Mouse (Mus musculus): ENCODE measurements around the gene Pik3cd. TPM values are rescaled to one million over a fixed set of nuclear protein-coding genes. Genes with fewer than 3 reads are reported as not detected.

Gene Pik3cd
- polyA plus RNA-seq, 1 experiment from 2014 or later: 3.5 TPM

- Histone ChIP-seq H3K4me3 (no peak overlapping the region), H3K4me1 (replicated peaks) (peaks cover 65% of the 10 kb centered on the region), H3K27ac (ENCODE audit: poor library complexity, severe bottlenecking) (no peak overlapping the region), H3K9me3 (replicated peaks) (no peaks in the 10 kb centered on the region), H3K4me2 (peak overlapping the region; percentile 96), H3K36me3 (peaks cover 11% of the 10 kb centered on the region), H3K27me3 (replicated peaks) (no peaks in the 10 kb centered on the region), H3K9ac (peak overlapping the region; percentile 11; the same call in 1 of the 2 replicates)
- ATAC-seq (ENCODE audit: insufficient number of reproducible peaks, low FRiP score): no peak
- WGBS: 67% methylated on average over 5 of the region's 5 CpGs
Observed at GRCm38 (mm10) chr4:149735624-149736250, 33.4 kb upstream of the Pik3cd start.

- Histone ChIP-seq H3K4me2 (no peak overlapping the region), H3K9ac (no peak overlapping the region)
Observed at GRCm38 (mm10) chr4:149734730-149735475, 32.5 kb upstream of the Pik3cd start.

GRCm38 (mm10) chr4:149734246-149734645 lies 31.9 kb upstream of the Pik3cd start:
- H3K9me3 ChIP-seq (replicated peaks): no peaks in the 10 kb centered on the region
- H3K27me3 ChIP-seq (replicated peaks): no peaks in the 10 kb centered on the region
- no peak for ATAC-seq (ENCODE audit: insufficient number of reproducible peaks, low FRiP score)
- H3K27ac ChIP-seq (ENCODE audit: poor library complexity, severe bottlenecking): no peak overlapping the region
- no peak overlapping the region for H3K4me3 ChIP-seq
- H3K4me1 ChIP-seq (replicated peaks): peaks cover 67% of the 10 kb centered on the region
- peaks cover 25% of the 10 kb centered on the region for H3K36me3 ChIP-seq
- H3K4me2 ChIP-seq: no peak overlapping the region
- WGBS: 77% methylated on average over 6 of the region's 6 CpGs
- no peak overlapping the region for H3K9ac ChIP-seq

More at GRCm38 (mm10) chr4:149734730-149735475, 32.5 kb upstream of the Pik3cd start:
- H3K27me3 ChIP-seq (replicated peaks): no peaks in the 10 kb centered on the region
- no peaks in the 10 kb centered on the region for H3K9me3 ChIP-seq (replicated peaks)
- H3K36me3 ChIP-seq: peaks cover 18% of the 10 kb centered on the region
- 73% methylated on average over 10 of the region's 10 CpGs for WGBS
- H3K4me1 ChIP-seq (replicated peaks): peaks cover 67% of the 10 kb centered on the region
- ATAC-seq (ENCODE audit: insufficient number of reproducible peaks, low FRiP score): no peak
- H3K4me3 ChIP-seq: no peak overlapping the region
- no peak overlapping the region for H3K27ac ChIP-seq (ENCODE audit: poor library complexity, severe bottlenecking)

GRCm38 (mm10) chr4:149733748-149734147 lies 31.4 kb upstream of the Pik3cd start:
- H3K27me3 ChIP-seq (replicated peaks): no peaks in the 10 kb centered on the region
- WGBS: 64% methylated on average over 6 of the region's 6 CpGs
- no peak overlapping the region for H3K4me3 ChIP-seq
- no peaks in the 10 kb centered on the region for H3K9me3 ChIP-seq (replicated peaks)
- H3K9ac ChIP-seq: 0 out of 2 replicates have a peak overlapping the region, but pooled peaks have one; percentile 8
- no peak overlapping the region for H3K4me2 ChIP-seq
- ATAC-seq (ENCODE audit: insufficient number of reproducible peaks, low FRiP score): no peak
- peaks cover 67% of the 10 kb centered on the region for H3K4me1 ChIP-seq (replicated peaks)
- no peak overlapping the region for H3K27ac ChIP-seq (ENCODE audit: poor library complexity, severe bottlenecking)
- peaks cover 30% of the 10 kb centered on the region for H3K36me3 ChIP-seq

GRCm38 (mm10) chr4:149732800-149733199 lies 30.4 kb upstream of the Pik3cd start:
- 0 out of 2 replicates have a peak overlapping the region, but pooled peaks have one; percentile 18 for H3K27ac ChIP-seq (ENCODE audit: poor library complexity, severe bottlenecking)
- no peak for ATAC-seq (ENCODE audit: insufficient number of reproducible peaks, low FRiP score)

GRCm38 (mm10) chr4:149732313-149732712 lies 29.9 kb upstream of the Pik3cd start:
- no peak overlapping the region; the same call in 1 of the 2 replicates for H3K9ac ChIP-seq
- H3K27me3 ChIP-seq (replicated peaks): no peaks in the 10 kb centered on the region
- no peaks in the 10 kb centered on the region for H3K9me3 ChIP-seq (replicated peaks)
- peaks cover 67% of the 10 kb centered on the region for H3K4me1 ChIP-seq (replicated peaks)
- no peak for ATAC-seq (ENCODE audit: insufficient number of reproducible peaks, low FRiP score)
- WGBS: 93% methylated on average over 3 of the region's 3 CpGs
- no peak overlapping the region for H3K4me2 ChIP-seq
- H3K36me3 ChIP-seq: peaks cover 41% of the 10 kb centered on the region
- H3K4me3 ChIP-seq: no peak overlapping the region
- H3K27ac ChIP-seq (ENCODE audit: poor library complexity, severe bottlenecking): no peak overlapping the region

More at GRCm38 (mm10) chr4:149732800-149733199, 30.4 kb upstream of the Pik3cd start:
- no peak overlapping the region for H3K4me3 ChIP-seq
- no peak overlapping the region for H3K9ac ChIP-seq
- no peak overlapping the region for H3K4me2 ChIP-seq
- peaks cover 36% of the 10 kb centered on the region for H3K36me3 ChIP-seq
- H3K27me3 ChIP-seq (replicated peaks): no peaks in the 10 kb centered on the region
- peaks cover 67% of the 10 kb centered on the region for H3K4me1 ChIP-seq (replicated peaks)
- no peaks in the 10 kb centered on the region for H3K9me3 ChIP-seq (replicated peaks)
- 44% methylated on average over 10 of the region's 10 CpGs for WGBS

GRCm38 (mm10) chr4:149730827-149731226 lies 28.5 kb upstream of the Pik3cd start:
- no peak overlapping the region for H3K4me3 ChIP-seq
- H3K9ac ChIP-seq: no peak overlapping the region
- peaks cover 53% of the 10 kb centered on the region for H3K4me1 ChIP-seq (replicated peaks)
- no peak overlapping the region for H3K27ac ChIP-seq (ENCODE audit: poor library complexity, severe bottlenecking)
- H3K4me2 ChIP-seq: no peak overlapping the region
- no peaks in the 10 kb centered on the region for H3K9me3 ChIP-seq (replicated peaks)
- H3K36me3 ChIP-seq: peaks cover 56% of the 10 kb centered on the region
- no peak for ATAC-seq (ENCODE audit: insufficient number of reproducible peaks, low FRiP score)
- H3K27me3 ChIP-seq (replicated peaks): no peaks in the 10 kb centered on the region
- 64% methylated on average over 7 of the region's 7 CpGs for WGBS

- Histone ChIP-seq H3K9ac (no peak overlapping the region), H3K4me2 (no peak overlapping the region), H3K27ac (ENCODE audit: poor library complexity, severe bottlenecking) (no peak overlapping the region), H3K9me3 (replicated peaks) (no peaks in the 10 kb centered on the region), H3K4me1 (replicated peaks) (peaks cover 42% of the 10 kb centered on the region), H3K36me3 (peaks cover 67% of the 10 kb centered on the region), H3K27me3 (replicated peaks) (no peaks in the 10 kb centered on the region), H3K4me3 (no peak overlapping the region)
- no peak for ATAC-seq (ENCODE audit: insufficient number of reproducible peaks, low FRiP score)
- WGBS: 76% methylated on average over 8 of the region's 8 CpGs
Observed at GRCm38 (mm10) chr4:149728810-149729209, 26.4 kb upstream of the Pik3cd start.

GRCm38 (mm10) chr4:149727636-149728035 lies 25.3 kb upstream of the Pik3cd start:
- no peak overlapping the region for H3K4me3 ChIP-seq
- peaks cover 30% of the 10 kb centered on the region for H3K4me1 ChIP-seq (replicated peaks)
- H3K9ac ChIP-seq: no peak overlapping the region
- no peak overlapping the region for H3K4me2 ChIP-seq
- ATAC-seq (ENCODE audit: insufficient number of reproducible peaks, low FRiP score): no peak
- H3K27ac ChIP-seq (ENCODE audit: poor library complexity, severe bottlenecking): no peak overlapping the region
- WGBS: 93% methylated on average over 5 of the region's 5 CpGs
- H3K27me3 ChIP-seq (replicated peaks): no peaks in the 10 kb centered on the region
- H3K36me3 ChIP-seq: peaks cover 75% of the 10 kb centered on the region
- H3K9me3 ChIP-seq (replicated peaks): no peaks in the 10 kb centered on the region

GRCm38 (mm10) chr4:149725661-149726350 lies 23.4 kb upstream of the Pik3cd start:
- H3K9me3 ChIP-seq (replicated peaks): no peaks in the 10 kb centered on the region
- peaks cover 15% of the 10 kb centered on the region for H3K4me1 ChIP-seq (replicated peaks)
- H3K4me2 ChIP-seq: no peak overlapping the region
- 0 out of 2 replicates have a peak overlapping the region, but pooled peaks have one; percentile 9 for H3K9ac ChIP-seq
- H3K27ac ChIP-seq (ENCODE audit: poor library complexity, severe bottlenecking): no peak overlapping the region
- no peak overlapping the region for H3K4me3 ChIP-seq
- H3K27me3 ChIP-seq (replicated peaks): no peaks in the 10 kb centered on the region
- no peak for ATAC-seq (ENCODE audit: insufficient number of reproducible peaks, low FRiP score)
- WGBS: 51% methylated on average over 15 of the region's 15 CpGs
- peaks cover 80% of the 10 kb centered on the region for H3K36me3 ChIP-seq

- H3K36me3 ChIP-seq: peaks cover 82% of the 10 kb centered on the region
- 85% methylated on average over 17 of the region's 17 CpGs for WGBS
Observed at GRCm38 (mm10) chr4:149724916-149725470, 22.6 kb upstream of the Pik3cd start.

More at GRCm38 (mm10) chr4:149724916-149725470, 22.6 kb upstream of the Pik3cd start:
- ATAC-seq (ENCODE audit: insufficient number of reproducible peaks, low FRiP score): no peak
- no peaks in the 10 kb centered on the region for H3K9me3 ChIP-seq (replicated peaks)
- H3K27me3 ChIP-seq (replicated peaks): no peaks in the 10 kb centered on the region
- no peak overlapping the region for H3K9ac ChIP-seq
- H3K27ac ChIP-seq (ENCODE audit: poor library complexity, severe bottlenecking): no peak overlapping the region
- no peak overlapping the region for H3K4me2 ChIP-seq
- peaks cover 12% of the 10 kb centered on the region; the same call in 1 of the 2 replicates for H3K4me1 ChIP-seq (replicated peaks)
- H3K4me3 ChIP-seq: no peak overlapping the region
